ENCODE assay signal across 8 mouse cellular contexts in genomic region chr15:27485567-27486278, GRCm38 (mm10). TPM values are rescaled to one million over a fixed set of nuclear protein-coding genes. Genes with fewer than 3 reads are reported as not detected.
DNase-seq lines count a peak whose midpoint lies in the region; ATAC-seq lines count a peak whose summit lies in the region.

No protein-coding gene starts in this region.

- ATAC-seq in frontal cortex, adult (ENCODE audit: low TSS enrichment), result peak; percentile 22
- peak; percentile 98 for ATAC-seq in erythroid progenitor cell, adult 5-6 weeks (replicated peaks; ENCODE audit: low FRiP score, poor library complexity, severe bottlenecking)

- no peak for DNase-seq in frontal cortex, postnatal 10 days (ENCODE audit: low spot score in 2 of 2)
- DNase-seq in 3T3-L1 (ENCODE audit: low read depth, low spot score), result peak; percentile 34
- DNase-seq in liver, result peak; percentile 81
- no peak for DNase-seq in testis, postnatal 10 days (ENCODE audit: low spot score)
- DNase-seq in embryo, embryonic 10.5 days (ENCODE audit: low spot score), result no peak
- no peak for DNase-seq in layer of hippocampus, adult 18-20 months (ENCODE audit: low spot score in 2 of 2)

RNA-seq across cellular contexts. Expression of gene Ank, which starts 19.2 kb away (rescaled TPM):
- total RNA-seq in erythroid progenitor cell, adult 5-6 weeks (2015; ENCODE audit: low replicate concordance), result 137 and 158 TPM in 2 replicates
- 64.9 and 79.8 TPM in 2 replicates for total RNA-seq in erythroid progenitor cell, adult 5-6 weeks (2017; ENCODE audit: low replicate concordance)
- total RNA-seq in layer of hippocampus, adult 18-20 months (2021), result 100 to 1,000 TPM; 168 to 173 TPM

Comparison
In these comparisons a context has a peak if more than half of its experiments do, and no peak if none do; other contexts are left out.
1. DNase-seq: peak in 3T3-L1 (single experiment) and liver (single experiment); none in frontal cortex, postnatal 10 days (0 of 2), testis, postnatal 10 days (single experiment), embryo, embryonic 10.5 days (single experiment) and layer of hippocampus, adult 18-20 months (0 of 2).